Mouse (Mus musculus) hindbrain, embryonic 13.5 days (tissue): ENCODE data around the gene Krt33a. TPM values are rescaled to one million over a fixed set of nuclear protein-coding genes. Genes with fewer than 3 reads are reported as not detected.

Source experiments
- ATAC-seq: fragments of 200-750 bp; cut with Nextera tagmentation; 2 replicates; pipeline ENCODE4 v1.8.0; 2017; ENCODE audit warnings: moderate TSS enrichment; ENCODE audit not compliant: low FRiP score
- H3K27ac ChIP-seq: fragments of 300-500 bp; sonication (generic); 2 replicates; pipeline ENCODE4 v1.5.1; 2015; ENCODE audit warnings: inconsistent platforms, mild to moderate bottlenecking, moderate library complexity
- H3K27me3 ChIP-seq: fragments of 300-500 bp; sonication (generic); 2 replicates; pipeline ENCODE4 v1.6.1; 2015; ENCODE audit warnings: mild to moderate bottlenecking, inconsistent platforms
- H3K36me3 ChIP-seq: fragments of 300-500 bp; sonication (generic); 2 replicates; pipeline ENCODE4 v1.6.1; 2015; ENCODE audit warnings: mild to moderate bottlenecking, inconsistent platforms
- H3K4me1 ChIP-seq: fragments of 300-500 bp; sonication (generic); replicated peaks from 2 replicates; pipeline ENCODE4 v1.6.1; 2015; ENCODE audit warnings: inconsistent platforms
- H3K4me2 ChIP-seq: fragments of 300-500 bp; sonication (generic); 2 replicates; pipeline ENCODE4 v1.6.1; 2015; ENCODE audit warnings: inconsistent platforms, mild to moderate bottlenecking, moderate library complexity
- H3K4me3 ChIP-seq: fragments of 300-500 bp; sonication (generic); 2 replicates; pipeline ENCODE4 v1.5.1; 2015; ENCODE audit warnings: mild to moderate bottlenecking, inconsistent platforms
- H3K9ac ChIP-seq: fragments of 300-500 bp; sonication (generic); 2 replicates; pipeline ENCODE4 v1.6.1; 2015; ENCODE audit warnings: mild to moderate bottlenecking, inconsistent platforms
- H3K9me3 ChIP-seq: fragments of 300-500 bp; sonication (generic); 2 replicates; pipeline ENCODE4 v1.6.1; 2016; ENCODE audit warnings: inconsistent platforms
- WGBS: fragments of 180-500 bp; shearing (Covaris S2); methylation state at CpG from one replicate; pipeline ENCODE4 v1.1.7; 2015; 5-methylcytosine and 5-hydroxymethylcytosine counted together
- polyA plus RNA-seq: library from polyadenylated mRNA; unstranded; fragments of >200 nt; fragmentation: Nextera tagmentation; extraction: Ambion mirVana; gene quantifications from 2 replicates; pipeline ENCODE4 v1.2.1, GENCODE M21; 2015

The Krt33a gene
- polyA plus RNA-seq, 1 experiment from 2014 or later, result not detected

DNA sequence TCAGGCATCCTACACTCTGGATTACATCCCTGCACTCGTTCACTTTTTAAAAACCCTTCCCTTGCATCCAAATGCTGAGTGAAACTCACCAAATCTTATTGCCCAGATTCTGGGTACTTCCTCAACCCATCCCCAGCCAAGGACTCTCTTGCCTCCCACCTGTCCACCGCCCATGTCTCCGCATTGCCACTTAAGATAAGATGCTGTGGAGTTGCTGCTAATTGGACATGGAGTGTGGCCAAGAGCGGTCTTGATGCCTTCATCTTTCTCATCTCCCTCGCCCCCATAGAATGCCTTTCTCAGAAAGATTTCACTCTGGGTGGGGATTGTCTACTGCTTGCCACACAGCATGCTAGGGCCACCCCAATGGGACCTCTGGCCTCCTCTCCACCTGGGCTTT is 7.7 kb downstream of the Krt33a start:
- Histone ChIP-seq H3K36me3 (no peaks in the 10 kb centered on the region), H3K4me3 (no peak overlapping the region), H3K27me3 (no peaks in the 10 kb centered on the region), H3K4me2 (no peak overlapping the region), H3K9ac (no peak overlapping the region), H3K4me1 (no peaks in the 10 kb centered on the region), H3K9me3 (no peaks in the 10 kb centered on the region), H3K27ac (no peak overlapping the region)
- 93% methylated on average over 5 of the region's 5 CpGs for WGBS
- ATAC-seq, result no peak

DNA sequence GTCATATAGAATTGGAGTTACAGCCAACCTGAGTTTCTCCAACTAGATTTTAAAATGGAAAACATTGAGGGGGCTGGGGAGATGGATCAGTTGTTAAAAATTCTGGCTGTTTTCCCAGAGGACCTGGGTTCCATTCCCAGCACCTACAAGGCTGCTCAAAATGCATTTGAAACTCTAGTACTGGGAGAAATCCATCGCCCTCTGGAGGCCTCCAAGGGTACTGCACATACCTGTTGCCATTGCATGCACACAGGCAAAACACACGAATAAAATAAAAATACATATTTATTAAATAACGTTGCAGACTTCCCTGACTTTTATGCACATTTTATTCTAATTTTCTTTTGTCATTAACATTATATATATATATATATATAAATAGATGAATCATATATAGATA is 9.4 kb downstream of the Krt33a start:
- H3K4me3 ChIP-seq, result no peak overlapping the region
- H3K27me3 ChIP-seq, result no peaks in the 10 kb centered on the region
- H3K4me2 ChIP-seq, result no peak overlapping the region
- H3K36me3 ChIP-seq, result no peaks in the 10 kb centered on the region
- no peaks in the 10 kb centered on the region for H3K9me3 ChIP-seq
- no peak overlapping the region for H3K27ac ChIP-seq
- no peak overlapping the region for H3K9ac ChIP-seq
- WGBS, result 54% methylated on average over 3 of the region's 3 CpGs
- ATAC-seq, result no peak
- H3K4me1 ChIP-seq, result no peaks in the 10 kb centered on the region

GRCm38 (mm10) chr11:100005905-100006304 is 10.1 kb downstream of the Krt33a start:
- Histone ChIP-seq H3K36me3 (no peaks in the 10 kb centered on the region), H3K9me3 (no peaks in the 10 kb centered on the region), H3K4me3 (no peak overlapping the region), H3K9ac (no peak overlapping the region), H3K27me3 (no peaks in the 10 kb centered on the region), H3K4me2 (no peak overlapping the region), H3K27ac (no peak overlapping the region), H3K4me1 (no peaks in the 10 kb centered on the region)
- WGBS, result 93% methylated on average over 8 of the region's 8 CpGs
- no peak for ATAC-seq

- H3K9me3 ChIP-seq, result no peaks in the 10 kb centered on the region
- no peaks in the 10 kb centered on the region for H3K27me3 ChIP-seq
- no peak for ATAC-seq
- H3K9ac ChIP-seq, result no peak overlapping the region
- 25% methylated on average over 6 of the region's 6 CpGs for WGBS
- H3K36me3 ChIP-seq, result no peaks in the 10 kb centered on the region
- no peak overlapping the region for H3K4me3 ChIP-seq
- H3K4me1 ChIP-seq, result no peaks in the 10 kb centered on the region
- H3K4me2 ChIP-seq, result no peak overlapping the region
- no peak overlapping the region for H3K27ac ChIP-seq
Measured at GRCm38 (mm10) chr11:100004846-100005245, 11.2 kb downstream of the Krt33a start.

DNA sequence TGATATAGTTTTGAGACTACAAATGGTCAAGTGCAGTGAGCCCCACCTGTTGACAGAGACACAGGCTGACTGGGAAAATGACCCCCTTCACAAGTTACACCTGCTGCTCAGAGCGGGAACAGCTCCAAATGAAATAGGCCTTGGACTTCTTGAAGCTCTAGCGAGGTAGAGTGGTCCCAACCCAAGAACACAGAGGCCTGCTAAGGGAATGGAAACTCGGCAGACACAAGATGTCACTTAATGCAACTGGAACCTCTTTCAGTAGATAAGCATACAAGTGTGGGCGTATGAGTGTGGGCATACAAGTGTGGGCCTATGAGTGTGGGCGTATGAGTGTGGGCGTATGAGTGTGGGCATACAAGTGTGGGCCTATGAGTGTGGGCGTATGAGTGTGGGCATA is 16.9 kb downstream of the Krt33a start:
- H3K36me3 ChIP-seq, result no peaks in the 10 kb centered on the region
- WGBS, result 96% methylated on average over 7 of the region's 7 CpGs
- no peak for ATAC-seq
- H3K9ac ChIP-seq, result no peak overlapping the region
- H3K4me3 ChIP-seq, result no peak overlapping the region
- no peaks in the 10 kb centered on the region for H3K4me1 ChIP-seq
- H3K27me3 ChIP-seq, result peaks cover 4% of the 10 kb centered on the region; the same call in 1 of the 2 replicates
- H3K9me3 ChIP-seq, result no peaks in the 10 kb centered on the region
- H3K4me2 ChIP-seq, result no peak overlapping the region
- no peak overlapping the region for H3K27ac ChIP-seq

- Histone ChIP-seq H3K4me2 (no peak overlapping the region), H3K4me3 (no peak overlapping the region), H3K27ac (no peak overlapping the region), H3K36me3 (no peaks in the 10 kb centered on the region), H3K4me1 (peaks cover 6% of the 10 kb centered on the region), H3K27me3 (peaks cover 15% of the 10 kb centered on the region; the same call in 1 of the 2 replicates), H3K9ac (no peak overlapping the region), H3K9me3 (no peaks in the 10 kb centered on the region)
- WGBS, result 63% methylated on average over 4 of the region's 4 CpGs
- no peak for ATAC-seq
Measured at GRCm38 (mm10) chr11:99994384-99994661, 21.7 kb downstream of the Krt33a start.

- Histone ChIP-seq H3K9ac (peak within 1 kb of the TSS; percentile 67), H3K4me1 (peaks cover 6% of the 10 kb centered on the region), H3K9me3 (no peaks in the 10 kb centered on the region), H3K36me3 (no peaks in the 10 kb centered on the region), H3K27me3 (peaks cover 15% of the 10 kb centered on the region; the same call in 1 of the 2 replicates), H3K4me3 (peak within 1 kb of the TSS; percentile 25), H3K4me2 (peak within 1 kb of the TSS; percentile 44), H3K27ac (no peak within 1 kb of the TSS)
- ATAC-seq, result no peak
- WGBS, result 29% methylated on average over 26 of the region's 26 CpGs
Measured at GRCm38 (mm10) chr11:99993620-99994383, 22.2 kb downstream of the Krt33a start, which contains the start of gene Krtap17-1. Krtap17-1 (minus strand) TSS chr11:99993994.

- peaks cover 15% of the 10 kb centered on the region; the same call in 1 of the 2 replicates for H3K27me3 ChIP-seq
- H3K4me2 ChIP-seq, result no peak overlapping the region
- H3K4me1 ChIP-seq, result peaks cover 6% of the 10 kb centered on the region
- no peaks in the 10 kb centered on the region for H3K9me3 ChIP-seq
- no peak overlapping the region for H3K27ac ChIP-seq
- WGBS, result 72% methylated on average over 3 of the region's 3 CpGs
- H3K4me3 ChIP-seq, result no peak overlapping the region
- no peaks in the 10 kb centered on the region for H3K36me3 ChIP-seq
- H3K9ac ChIP-seq, result no peak overlapping the region
- ATAC-seq, result no peak
Measured at GRCm38 (mm10) chr11:99990571-99990970, 25.4 kb downstream of the Krt33a start.

DNA sequence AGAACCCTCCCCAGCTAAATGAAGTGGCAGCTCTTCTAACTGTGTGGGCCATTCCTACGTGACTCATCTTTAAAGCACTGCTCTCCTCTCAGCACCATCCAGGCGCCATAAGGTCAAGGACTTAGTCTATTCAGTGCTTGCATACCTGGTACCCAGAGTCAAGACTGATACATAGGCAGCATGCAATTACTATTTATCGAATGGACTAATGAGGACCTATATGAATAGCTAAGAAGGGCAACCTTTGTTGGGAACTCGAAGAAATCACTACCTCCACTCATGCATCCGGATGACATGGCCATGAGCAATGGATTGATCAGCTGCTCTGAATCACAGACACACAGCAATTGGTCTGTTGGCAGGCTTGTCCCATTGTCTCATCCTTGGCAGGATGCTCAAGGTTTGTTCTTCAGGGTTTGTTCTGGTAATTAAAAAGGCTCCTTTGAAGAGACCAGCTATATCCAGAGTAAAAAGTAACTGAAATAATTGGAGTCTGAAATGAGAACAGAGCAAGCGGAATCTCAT is 26.1 kb downstream of the Krt33a start:
- Histone ChIP-seq H3K9me3 (no peaks in the 10 kb centered on the region), H3K27ac (no peak overlapping the region), H3K27me3 (peaks cover 15% of the 10 kb centered on the region; the same call in 1 of the 2 replicates), H3K9ac (no peak overlapping the region), H3K4me3 (no peak overlapping the region), H3K36me3 (no peaks in the 10 kb centered on the region), H3K4me1 (peaks cover 10% of the 10 kb centered on the region), H3K4me2 (no peak overlapping the region)
- WGBS, result 82% methylated on average over 6 of the region's 6 CpGs
- no peak for ATAC-seq

GRCm38 (mm10) chr11:99988530-99988929 is 27.5 kb downstream of the Krt33a start:
- WGBS, result 95% methylated on average over 3 of the region's 3 CpGs
- ATAC-seq, result no peak
- Histone ChIP-seq H3K4me3 (no peak overlapping the region), H3K9ac (no peak overlapping the region), H3K27ac (no peak overlapping the region), H3K27me3 (peaks cover 11% of the 10 kb centered on the region; the same call in 1 of the 2 replicates), H3K36me3 (no peaks in the 10 kb centered on the region), H3K4me1 (peaks cover 7% of the 10 kb centered on the region), H3K4me2 (no peak overlapping the region), H3K9me3 (no peaks in the 10 kb centered on the region)

- WGBS, result 84% methylated on average over 8 of the region's 8 CpGs
- H3K36me3 ChIP-seq, result no peaks in the 10 kb centered on the region
- H3K9ac ChIP-seq, result 0 out of 2 replicates have a peak within 1 kb of the TSS, but pooled peaks have one; percentile 43
- peak within 1 kb of the TSS; percentile 19; the same call in 1 of the 2 replicates for H3K4me2 ChIP-seq
- peak within 1 kb of the TSS; percentile 62 for H3K27ac ChIP-seq
- H3K4me3 ChIP-seq, result no peak within 1 kb of the TSS
- no peaks in the 10 kb centered on the region for H3K9me3 ChIP-seq
- ATAC-seq, result no peak
- H3K27me3 ChIP-seq, result no peaks in the 10 kb centered on the region
- H3K4me1 ChIP-seq, result peaks cover 4% of the 10 kb centered on the region
Measured at GRCm38 (mm10) chr11:99986180-99986647, 29.8 kb downstream of the Krt33a start, which contains the start of gene Krtap16-1. Krtap16-1 (minus strand) TSS chr11:99986597.

- H3K4me1 ChIP-seq, result peaks cover 4% of the 10 kb centered on the region
- no peaks in the 10 kb centered on the region for H3K36me3 ChIP-seq
- no peaks in the 10 kb centered on the region for H3K27me3 ChIP-seq
- peak overlapping the region; percentile 19; the same call in 1 of the 2 replicates for H3K4me2 ChIP-seq
- peak overlapping the region; percentile 62 for H3K27ac ChIP-seq
- ATAC-seq, result peak; percentile 91
- H3K4me3 ChIP-seq, result no peak overlapping the region
- H3K9me3 ChIP-seq, result no peaks in the 10 kb centered on the region
- WGBS, result 77% methylated on average over 20 of the region's 20 CpGs
- 0 out of 2 replicates have a peak overlapping the region, but pooled peaks have one; percentile 43 for H3K9ac ChIP-seq
Measured at GRCm38 (mm10) chr11:99985291-99986092, 30.5 kb downstream of the Krt33a start.
